21 mouse cellular contexts compared by ENCODE assay signal in the genomic region with DNA sequence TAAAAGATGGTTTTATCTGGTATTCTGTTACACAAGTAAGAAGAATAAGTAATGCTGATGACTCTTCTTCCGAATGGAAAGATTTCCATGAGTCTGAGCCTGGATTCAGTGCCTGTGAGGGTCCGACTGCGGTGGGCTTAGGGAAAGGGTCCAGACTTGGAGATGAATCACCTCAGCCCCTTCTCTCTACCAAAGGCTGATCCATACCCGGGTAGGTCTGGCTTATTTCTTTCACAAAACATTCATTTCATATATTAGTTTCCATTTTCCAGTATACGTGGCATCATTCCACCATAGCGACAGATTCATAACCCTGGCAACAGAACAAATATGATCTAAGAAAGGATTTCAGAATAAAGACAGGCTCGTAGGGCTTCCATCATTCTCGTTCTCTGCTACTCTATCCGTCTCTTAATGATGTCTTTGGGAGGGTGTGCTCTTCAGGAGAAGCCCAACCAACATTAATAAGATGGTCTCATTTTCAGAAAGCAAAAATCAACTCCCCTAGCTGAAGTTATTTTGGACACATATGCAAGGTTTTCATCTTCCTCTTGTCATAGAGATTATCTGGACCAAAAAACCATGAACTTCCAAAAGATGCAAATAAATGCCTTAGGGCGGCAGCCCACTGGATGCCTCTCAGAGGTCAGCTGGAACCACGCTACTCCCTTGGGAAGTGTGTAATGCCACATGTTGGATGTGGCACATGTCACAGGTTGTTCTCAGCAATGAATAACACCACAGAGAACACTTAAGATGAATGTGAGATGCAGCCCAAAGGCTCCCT.
DNase-seq lines count a peak whose midpoint lies in the region; ATAC-seq lines count a peak whose summit lies in the region.
"Had no signal": no experiment of that assay in that cellular context is flagged by ENCODE, and none has a peak within 500 bp of the region (broad histone marks: within the 10 kb centered on the region; RNA-seq: fewer than 3 reads in every experiment).

No protein-coding gene starts in this region.

- H3K4me1 ChIP-seq in heart, embryonic 16.5 days (ENCODE audit: control insufficient read depth, insufficient read depth, low read length) = peaks cover 7% of the 10 kb centered on the region
- H3K4me1 ChIP-seq in lung, embryonic 15.5 days = peaks cover 10% of the 10 kb centered on the region; the same call in 1 of the 2 replicates
- no peaks in the 10 kb centered on the region for H3K4me1 ChIP-seq in intestine, embryonic 16.5 days (ENCODE audit: control insufficient read depth, insufficient read depth, low read length)

- peak overlapping the region; percentile 49 for H3K27ac ChIP-seq in heart, embryonic 16.5 days (ENCODE audit: low read length)
- H3K27ac ChIP-seq in lung, embryonic 15.5 days = peak overlapping the region; percentile 81
- peak overlapping the region; percentile 45; the same call in 1 of the 2 replicates for H3K27ac ChIP-seq in intestine, embryonic 16.5 days (ENCODE audit: low read length)
- H3K27ac ChIP-seq: hindbrain, embryonic 15.5 days; liver, embryonic 14.5 days; neural tube, embryonic 15.5 days had no signal

- H3K9me3 ChIP-seq in heart, embryonic 16.5 days (replicated peaks; ENCODE audit: control insufficient read depth, low read length) = 0 out of 2 replicates have a peak, but pooled peaks cover 2% of the 10 kb centered on the region
- no peaks in the 10 kb centered on the region; the same call in 1 of the 2 replicates for H3K9me3 ChIP-seq in lung, embryonic 15.5 days
- no peaks in the 10 kb centered on the region for H3K9me3 ChIP-seq in intestine, embryonic 16.5 days (ENCODE audit: control insufficient read depth, low read length)
- H3K9me3 ChIP-seq: hindbrain, embryonic 15.5 days; neural tube, embryonic 15.5 days had no signal

- no peak for DNase-seq in heart, adult 9 months (ENCODE audit: low spot score in 2 of 2)
- DNase-seq in lung, postnatal 10 days = no peak
- no peak for DNase-seq in urinary bladder, adult 2 months (ENCODE audit: low spot score)
- no peak for DNase-seq in layer of hippocampus, postnatal 14 days (ENCODE audit: low spot score in 2 of 2)
- DNase-seq: adrenal gland, postnatal 25 days; cerebellum, adult 8-10 months; heart, adult 11 months; heart, postnatal 36 days; kidney, adult 9 months; left cerebral cortex, postnatal 4 days; midbrain, embryonic 14.5 days; right cerebral cortex, postnatal 25 days had no signal

- no peaks in the 10 kb centered on the region for H3K36me3 ChIP-seq in heart, embryonic 16.5 days (ENCODE audit: control insufficient read depth, insufficient read depth)
- no peaks in the 10 kb centered on the region for H3K36me3 ChIP-seq in lung, embryonic 15.5 days
- no peaks in the 10 kb centered on the region for H3K36me3 ChIP-seq in intestine, embryonic 16.5 days (ENCODE audit: control insufficient read depth, insufficient read depth, low read length)
- H3K36me3 ChIP-seq: hindbrain, embryonic 15.5 days; neural tube, embryonic 15.5 days had no signal

- no peak overlapping the region for H3K4me2 ChIP-seq in heart, embryonic 16.5 days (ENCODE audit: low read depth, low read length)
- H3K4me2 ChIP-seq in lung, embryonic 15.5 days = no peak overlapping the region
- H3K4me2 ChIP-seq in intestine, embryonic 16.5 days (ENCODE audit: low read depth, low read length) = no peak overlapping the region
- H3K4me2 ChIP-seq: hindbrain, embryonic 15.5 days; neural tube, embryonic 15.5 days had no signal

- no peak overlapping the region for H3K4me3 ChIP-seq in heart, embryonic 16.5 days (ENCODE audit: low read length)
- H3K4me3 ChIP-seq in lung, embryonic 15.5 days = no peak overlapping the region
- no peak overlapping the region for H3K4me3 ChIP-seq in intestine, embryonic 16.5 days (ENCODE audit: low read length)
- H3K4me3 ChIP-seq: hindbrain, embryonic 15.5 days; myocyte; neural tube, embryonic 15.5 days had no signal

- H3K27me3 ChIP-seq in heart, embryonic 16.5 days (ENCODE audit: control insufficient read depth, insufficient read depth, low read length) = no peaks in the 10 kb centered on the region
- H3K27me3 ChIP-seq in lung, embryonic 15.5 days = no peaks in the 10 kb centered on the region
- H3K27me3 ChIP-seq in intestine, embryonic 16.5 days (replicated peaks; ENCODE audit: control insufficient read depth, insufficient read depth, low read length) = no peaks in the 10 kb centered on the region
- H3K27me3 ChIP-seq: hindbrain, embryonic 15.5 days; neural tube, embryonic 15.5 days; Patski had no signal

- no peak for ATAC-seq in heart, embryonic 16.5 days (replicated peaks; ENCODE audit: extremely low read depth, insufficient read depth, low FRiP score)
- peak; percentile 72; the same call in 1 of the 2 replicates for ATAC-seq in lung, embryonic 15.5 days (ENCODE audit: borderline replicate concordance, extremely low read depth, low FRiP score, low TSS enrichment)
- ATAC-seq in intestine, embryonic 16.5 days = peak; percentile 56
- ATAC-seq: activated CD4-positive, CD25-positive, alpha-beta regulatory T cell, adult 4 months; Patski had no signal

- no peak overlapping the region for H3K9ac ChIP-seq in heart, embryonic 16.5 days (ENCODE audit: low read length)
- H3K9ac ChIP-seq in lung, embryonic 15.5 days = no peak overlapping the region
- no peak overlapping the region for H3K9ac ChIP-seq in intestine, embryonic 16.5 days (ENCODE audit: low read depth, low read length)
- H3K9ac ChIP-seq: hindbrain, embryonic 15.5 days; liver, embryonic 14.5 days; neural tube, embryonic 15.5 days had no signal

- 72% methylated on average over 11 of the region's 11 CpGs for WGBS in heart, embryonic 16.5 days
- 52% methylated on average over 11 of the region's 11 CpGs for WGBS in lung, embryonic 15.5 days
- 68% methylated on average over 11 of the region's 11 CpGs for WGBS in intestine, embryonic 16.5 days
